Mouse (Mus musculus): ENCODE data around the gene Prpsap1.
"Not testable (repeated sequence)": the region's sequence is repeated elsewhere in the genome, so short reads cannot be mapped to it uniquely, and the experiment has no call there.

The Prpsap1 gene

GRCm38 (mm10) chr11:116430723-116431427 is 63.1 kb downstream of the Prpsap1 start:
- no peak for DNase-seq (ENCODE audit: extremely low read depth, low read depth, low spot score)

GRCm38 (mm10) chr11:116429862-116430613 is 64.0 kb downstream of the Prpsap1 start:
- DNase-seq (ENCODE audit: extremely low read depth, low read depth, low spot score), result no peak

- no peak for DNase-seq (ENCODE audit: extremely low read depth, low read depth, low spot score)
These were observed 64.8 kb downstream of the Prpsap1 start for GRCm38 (mm10) chr11:116428872-116429859.

- no peak for DNase-seq (ENCODE audit: extremely low read depth, low read depth, low spot score)
These were observed 67.0 kb downstream of the Prpsap1 start for GRCm38 (mm10) chr11:116426852-116427575.

- not testable (repeated sequence) for DNase-seq (ENCODE audit: extremely low read depth, low read depth, low spot score)
These were observed 67.7 kb downstream of the Prpsap1 start for GRCm38 (mm10) chr11:116426328-116426727.

GRCm38 (mm10) chr11:116424621-116425407 is 69.2 kb downstream of the Prpsap1 start:
- DNase-seq (ENCODE audit: extremely low read depth, low read depth, low spot score), result no peak

GRCm38 (mm10) chr11:116423782-116424620 is 70.0 kb downstream of the Prpsap1 start:
- DNase-seq (ENCODE audit: extremely low read depth, low read depth, low spot score), result no peak

- no peak for DNase-seq (ENCODE audit: extremely low read depth, low read depth, low spot score)
These were observed 70.8 kb downstream of the Prpsap1 start for GRCm38 (mm10) chr11:116423214-116423613.

- no peak for DNase-seq (ENCODE audit: extremely low read depth, low read depth, low spot score)
These were observed 71.4 kb downstream of the Prpsap1 start for GRCm38 (mm10) chr11:116422562-116422961.

- no peak for DNase-seq (ENCODE audit: extremely low read depth, low read depth, low spot score)
These were observed 72.9 kb downstream of the Prpsap1 start for GRCm38 (mm10) chr11:116421102-116421501.
